Mouse (Mus musculus) embryonic facial prominence, embryonic 11.5 days (tissue): ENCODE results near the gene Slc27a1. TPM values are rescaled to one million over a fixed set of nuclear protein-coding genes. Genes with fewer than 3 reads are reported as not detected.

Experiments
- ATAC-seq: fragments of 200-750 bp; cut with Nextera tagmentation; replicated peaks from 2 replicates; pipeline ENCODE4 v1.8.0; 2017; ENCODE audit warnings: low read depth; ENCODE audit not compliant: insufficient number of reproducible peaks, low FRiP score, low TSS enrichment
- DNase-seq: peaks from one replicate; pipeline ENCODE4 v3.0.0-alpha.2; 2015; ENCODE audit warnings: low spot score
- H3K27ac ChIP-seq: fragments of 300-500 bp; sonication (generic); replicated peaks from 2 replicates; pipeline ENCODE4 v1.5.1; 2014; ENCODE audit warnings: mild to moderate bottlenecking, low read depth, low read length, control low read depth
- H3K27me3 ChIP-seq: fragments of 300-500 bp; sonication (generic); 2 replicates; pipeline ENCODE4 v1.6.1; 2014; ENCODE audit warnings: mild to moderate bottlenecking, low read length, moderate library complexity, mixed read lengths; ENCODE audit not compliant: control insufficient read depth, insufficient read depth
- H3K36me3 ChIP-seq: fragments of 300-500 bp; sonication (generic); replicated peaks from 2 replicates; pipeline ENCODE4 v1.6.1; 2014; ENCODE audit warnings: low read depth, mild to moderate bottlenecking, low read length, moderate library complexity, mixed read lengths; ENCODE audit not compliant: control insufficient read depth, insufficient read depth
- H3K4me1 ChIP-seq: fragments of 300-500 bp; sonication (generic); 2 replicates; pipeline ENCODE4 v1.6.1; 2014; ENCODE audit warnings: low read length, mixed read lengths; ENCODE audit not compliant: control insufficient read depth, insufficient read depth
- H3K4me2 ChIP-seq: fragments of 300-500 bp; sonication (generic); 2 replicates; pipeline ENCODE4 v1.6.1; 2014; ENCODE audit warnings: low read depth, mild to moderate bottlenecking, control low read depth, low read length, moderate library complexity
- H3K4me3 ChIP-seq: fragments of 300-500 bp; sonication (generic); 2 replicates; pipeline ENCODE4 v1.5.1; 2014; ENCODE audit warnings: low read depth, low read length, control low read depth
- H3K9ac ChIP-seq: fragments of 300-500 bp; sonication (generic); replicated peaks from 2 replicates; pipeline ENCODE4 v1.6.1; 2014; ENCODE audit warnings: mild to moderate bottlenecking, control low read depth, low read length
- H3K9me3 ChIP-seq: fragments of 300-500 bp; sonication (generic); replicated peaks from 2 replicates; pipeline ENCODE4 v1.6.1; 2016; ENCODE audit warnings: mild to moderate bottlenecking, low read length, inconsistent platforms, mixed read lengths; ENCODE audit not compliant: control insufficient read depth
- WGBS: fragments of 180-500 bp; shearing (Covaris S2); extraction: QIAGEN DNeasy Blood & Tissue Kit; methylation state at CpG from one replicate; pipeline ENCODE4 v1.1.7; 2014; 5-methylcytosine and 5-hydroxymethylcytosine counted together
- polyA plus RNA-seq: library from polyadenylated mRNA; unstranded; fragments of >200 nt; fragmentation: Nextera tagmentation; extraction: Ambion mirVana; gene quantifications from 2 replicates; pipeline ENCODE4 v1.2.1, GENCODE M21; 2014

Slc27a1 gene
- polyA plus RNA-seq, 1 experiment from 2014 or later: 11.2 TPM

GRCm38 (mm10) chr8:71547590-71547989, 21.1 kb upstream of the Slc27a1 start:
- Histone ChIP-seq H3K4me2 (no peak overlapping the region), H3K36me3 (no peaks in the 10 kb centered on the region), H3K9ac (no peak overlapping the region), H3K27me3 (no peaks in the 10 kb centered on the region), H3K27ac (no peak overlapping the region), H3K4me1 (no peaks in the 10 kb centered on the region; the same call in 1 of the 2 replicates), H3K4me3 (no peak overlapping the region), H3K9me3 (no peaks in the 10 kb centered on the region)
- WGBS: 90% methylated on average over 7 of the region's 7 CpGs
- no peak for ATAC-seq
- no peak for DNase-seq

- Histone ChIP-seq H3K27me3 (no peaks in the 10 kb centered on the region; the same call in 1 of the 2 replicates), H3K4me3 (no peak overlapping the region), H3K36me3 (no peaks in the 10 kb centered on the region), H3K4me2 (no peak overlapping the region), H3K27ac (no peak overlapping the region), H3K9ac (no peak overlapping the region), H3K4me1 (no peaks in the 10 kb centered on the region; the same call in 1 of the 2 replicates), H3K9me3 (no peaks in the 10 kb centered on the region)
- no peak for ATAC-seq
- 63% methylated on average over 7 of the region's 7 CpGs for WGBS
- no peak for DNase-seq
Measured at GRCm38 (mm10) chr8:71550754-71551153, 17.9 kb upstream of the Slc27a1 start.

DNA sequence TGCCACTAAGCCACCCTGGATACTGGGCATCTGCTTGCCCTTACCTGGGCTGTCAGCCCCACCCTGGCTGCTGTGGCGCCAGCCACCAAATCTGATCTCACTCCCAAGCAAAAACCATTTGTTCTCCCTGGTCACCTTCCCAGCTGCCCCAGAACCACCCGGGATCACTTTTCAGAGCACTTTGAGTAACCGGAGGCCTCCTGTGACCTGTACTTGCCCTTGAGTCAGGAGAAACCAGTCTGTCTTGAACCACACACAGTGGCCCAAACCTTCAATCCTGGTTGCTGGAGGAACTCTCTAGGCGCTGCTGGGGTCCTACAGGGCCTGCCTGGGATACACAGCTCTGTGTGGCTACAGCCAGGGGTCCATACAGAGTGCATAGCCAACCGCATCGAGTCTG, 15.9 kb upstream of the Slc27a1 start:
- DNase-seq (no peak), ATAC-seq (no peak)
- H3K27ac ChIP-seq: no peak overlapping the region
- no peaks in the 10 kb centered on the region for H3K9me3 ChIP-seq
- H3K9ac ChIP-seq: no peak overlapping the region
- H3K4me3 ChIP-seq: no peak overlapping the region
- H3K4me2 ChIP-seq: no peak overlapping the region
- peaks cover 13% of the 10 kb centered on the region for H3K27me3 ChIP-seq
- no peaks in the 10 kb centered on the region; the same call in 1 of the 2 replicates for H3K4me1 ChIP-seq
- no peaks in the 10 kb centered on the region for H3K36me3 ChIP-seq
- WGBS: 45% methylated on average over 6 of the region's 6 CpGs

GRCm38 (mm10) chr8:71554001-71554400, 14.7 kb upstream of the Slc27a1 start:
- Histone ChIP-seq H3K27ac (no peak overlapping the region), H3K27me3 (peaks cover 25% of the 10 kb centered on the region), H3K36me3 (no peaks in the 10 kb centered on the region), H3K9me3 (no peaks in the 10 kb centered on the region), H3K4me1 (peaks cover 5% of the 10 kb centered on the region; the same call in 1 of the 2 replicates), H3K4me2 (no peak overlapping the region), H3K9ac (no peak overlapping the region), H3K4me3 (no peak overlapping the region)
- 75% methylated on average over 6 of the region's 6 CpGs for WGBS
- no peak for DNase-seq
- no peak for ATAC-seq

GRCm38 (mm10) chr8:71554644-71555043, 14.0 kb upstream of the Slc27a1 start:
- Histone ChIP-seq H3K9ac (no peak overlapping the region), H3K4me2 (no peak overlapping the region), H3K9me3 (no peaks in the 10 kb centered on the region), H3K4me1 (peaks cover 6% of the 10 kb centered on the region; the same call in 1 of the 2 replicates), H3K4me3 (no peak overlapping the region), H3K27me3 (peaks cover 32% of the 10 kb centered on the region), H3K27ac (no peak overlapping the region), H3K36me3 (no peaks in the 10 kb centered on the region)
- no peak for ATAC-seq
- no peak for DNase-seq
- WGBS: 85% methylated on average over 2 of the region's 2 CpGs

DNA sequence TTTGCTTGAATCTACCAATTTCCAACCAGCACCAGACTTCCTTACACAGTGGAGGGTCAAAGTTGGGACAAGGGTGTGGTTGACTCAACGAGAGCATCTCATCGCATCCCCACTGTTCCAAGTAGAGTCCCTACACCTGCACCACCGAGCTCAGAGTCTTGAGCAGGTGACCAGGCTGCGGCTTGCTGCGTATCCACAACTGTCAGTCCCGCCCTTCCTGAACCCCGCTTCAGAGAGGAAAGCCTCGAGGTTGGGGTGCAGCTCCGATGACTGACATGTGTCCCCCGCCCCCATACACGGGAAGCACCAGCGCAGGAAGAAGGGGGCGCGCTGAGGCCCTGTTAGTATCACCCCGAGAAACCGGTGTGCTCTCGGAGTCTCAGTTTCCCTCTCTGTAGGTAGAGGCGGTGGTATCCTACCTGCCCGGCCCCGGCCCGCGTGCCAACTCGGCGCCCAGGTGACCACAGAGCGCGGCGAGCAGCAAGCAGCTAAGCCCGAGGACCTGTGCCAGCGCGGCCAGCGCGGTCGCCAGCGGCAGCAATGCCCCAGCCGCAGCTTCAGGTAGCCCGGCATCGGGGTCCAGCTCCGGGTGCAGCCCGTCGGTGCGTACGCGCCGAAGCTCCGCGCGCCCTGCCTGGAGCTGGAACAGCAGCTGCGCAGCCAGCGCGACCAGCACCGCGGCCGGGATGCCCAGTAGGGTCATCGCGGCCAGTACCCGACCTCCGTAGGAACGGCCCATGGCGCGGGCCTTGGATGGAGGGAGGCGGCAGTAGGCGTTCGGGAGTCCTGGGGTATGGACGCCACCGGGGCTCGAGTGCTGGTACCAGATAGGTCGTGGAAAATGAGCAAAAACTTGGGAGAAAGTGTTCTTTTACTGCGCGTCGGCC, 10.4 kb upstream of the Slc27a1 start, which contains the start of gene Tmem221:
Gene Tmem221, minus strand, starts transcription at position 801 of the 887 bp plus-strand sequence.
- Histone ChIP-seq H3K9ac (peak within 1 kb of the TSS; percentile 41; the same call in 1 of the 2 replicates), H3K36me3 (no peaks in the 10 kb centered on the region), H3K4me2 (peak within 1 kb of the TSS; percentile 57), H3K27ac (no peak within 1 kb of the TSS), H3K4me1 (peaks cover 6% of the 10 kb centered on the region; the same call in 1 of the 2 replicates), H3K9me3 (no peaks in the 10 kb centered on the region), H3K27me3 (peaks cover 61% of the 10 kb centered on the region), H3K4me3 (peak within 1 kb of the TSS; percentile 37)
- no peak for ATAC-seq
- WGBS: 4% methylated on average over 70 of the region's 70 CpGs
- no peak for DNase-seq

GRCm38 (mm10) chr8:71558958-71559690, 9.6 kb upstream of the Slc27a1 start:
- Histone ChIP-seq H3K9ac (0 out of 2 replicates have a peak overlapping the region, but pooled peaks have one; percentile 41), H3K4me3 (peak overlapping the region; percentile 37), H3K4me1 (peaks cover 6% of the 10 kb centered on the region; the same call in 1 of the 2 replicates), H3K9me3 (peaks cover 2% of the 10 kb centered on the region), H3K4me2 (peak overlapping the region; percentile 57), H3K27me3 (peaks cover 61% of the 10 kb centered on the region), H3K27ac (no peak overlapping the region), H3K36me3 (no peaks in the 10 kb centered on the region)
- ATAC-seq (0 out of 2 replicates have a peak, but pooled peaks have one; percentile 22), DNase-seq (peak; percentile 85)
- 2% methylated on average over 24 of the region's 24 CpGs for WGBS
